Mouse (Mus musculus) testis, adult 2 months (tissue): ENCODE results near the gene Akap13.

Experiments used
- CTCF ChIP-seq: fragments of 200-500 bp; IDR thresholded peaks from 2 replicates; pipeline ENCODE4 v1.5.1; 2012; ENCODE audit warnings: low read depth, mild to moderate bottlenecking, inconsistent platforms, low read length, moderate library complexity; ENCODE audit not compliant: control insufficient read depth, insufficient read depth, insufficient replicate concordance
- POLR2A ChIP-seq: fragments of 200-500 bp; IDR thresholded peaks from 2 replicates; pipeline ENCODE4 v1.6.1; 2012; ENCODE audit warnings: low read depth, mild to moderate bottlenecking, inconsistent platforms, low read length, moderate library complexity; ENCODE audit not compliant: control insufficient read depth

GRCm38 (mm10) chr7:75480721-75481426, 25.5 kb downstream of the Akap13 start:
- no peak for TF ChIP-seq POLR2A
- no peak for TF ChIP-seq CTCF
